Mouse (Mus musculus) stomach, postnatal 0 days (tissue): ENCODE data around the gene Arhgef38.

Experiments
- CTCF ChIP-seq: IDR thresholded peaks from 2 replicates; pipeline ENCODE4 v1.5.1; 2016; ENCODE audit warnings: antibody characterized with exemption, low read depth, mild to moderate bottlenecking, moderate library complexity
- EP300 ChIP-seq: optimal IDR thresholded peaks from 2 replicates; pipeline ENCODE3; 2016; ENCODE audit warnings: antibody characterized with exemption

- TF ChIP-seq EP300 (no peak), CTCF (no peak)
These were observed 16.2 kb downstream of the Arhgef38 start for GRCm38 (mm10) chr3:133218501-133218900.
